Comparison of ENCODE assay signal across 8 mouse cellular contexts in genomic region chr10:68279516-68280501, GRCm38 (mm10). TPM values are rescaled to one million over a fixed set of nuclear protein-coding genes. Genes with fewer than 3 reads are reported as not detected.
A peak's percentile ranks its signal among the peaks of the same experiment; 100 is the strongest.
DNase-seq lines count a peak whose midpoint lies in the region; ATAC-seq and TF ChIP-seq lines count a peak whose summit lies in the region.

No protein-coding gene starts in this region.

- peak; percentile 93 for DNase-seq in brain, adult 2 months (ENCODE audit: low read depth, low spot score)
- DNase-seq in heart, postnatal 0 days (ENCODE audit: low spot score), result peak; percentile 82
- peak; percentile 71 to 83 for DNase-seq in kidney, postnatal 4 days
- DNase-seq in liver, postnatal 0 days, result peak; percentile 70
- peak; percentile 41 to 59 for DNase-seq in thymus, adult 18-20 months

- TF ChIP-seq CTCF in heart, postnatal 0 days (IDR thresholded peaks at IDR 0.05; ENCODE audit: low read depth), result no peak
- TF ChIP-seq CTCF in liver, postnatal 0 days (IDR thresholded peaks at IDR 0.05; ENCODE audit: low read depth), result no peak

- H3K9me3 ChIP-seq in forebrain, embryonic 13.5 days (replicated peaks), result no peaks in the 10 kb centered on the region
- H3K9me3 ChIP-seq in heart, postnatal 0 days (replicated peaks; ENCODE audit: control insufficient read depth, low read length), result no peaks in the 10 kb centered on the region
- H3K9me3 ChIP-seq in liver, postnatal 0 days (ENCODE audit: low read length), result no peaks in the 10 kb centered on the region
- H3K9me3 ChIP-seq in neural tube, embryonic 13.5 days, result no peaks in the 10 kb centered on the region

- no peaks in the 10 kb centered on the region for H3K27me3 ChIP-seq in forebrain, embryonic 13.5 days
- no peaks in the 10 kb centered on the region for H3K27me3 ChIP-seq in heart, postnatal 0 days (ENCODE audit: control insufficient read depth, insufficient read depth, low read length)
- H3K27me3 ChIP-seq in liver, postnatal 0 days (ENCODE audit: insufficient read depth, low read length), result no peaks in the 10 kb centered on the region
- no peaks in the 10 kb centered on the region for H3K27me3 ChIP-seq in neural tube, embryonic 13.5 days

- H3K4me3 ChIP-seq in forebrain, embryonic 13.5 days, result peak overlapping the region; percentile 66
- peak overlapping the region; percentile 91 for H3K4me3 ChIP-seq in heart, postnatal 0 days (ENCODE audit: low read depth, low read length)
- peak overlapping the region; percentile 57 for H3K4me3 ChIP-seq in liver, postnatal 0 days (ENCODE audit: low read depth, low read length)
- H3K4me3 ChIP-seq in neural tube, embryonic 13.5 days, result peak overlapping the region; percentile 64

- H3K36me3 ChIP-seq in forebrain, embryonic 13.5 days (ENCODE audit: poor library complexity, severe bottlenecking), result no peaks in the 10 kb centered on the region
- no peaks in the 10 kb centered on the region for H3K36me3 ChIP-seq in heart, postnatal 0 days (replicated peaks; ENCODE audit: control insufficient read depth, insufficient read depth, low read length)
- no peaks in the 10 kb centered on the region for H3K36me3 ChIP-seq in liver, postnatal 0 days (replicated peaks; ENCODE audit: insufficient read depth, low read length)
- no peaks in the 10 kb centered on the region for H3K36me3 ChIP-seq in neural tube, embryonic 13.5 days

- ATAC-seq in CD4-positive, CD25-positive, alpha-beta regulatory T cell, adult 4 months, result peak; percentile 18
- peak; percentile 14; the same call in 1 of the 2 replicates for ATAC-seq in forebrain, embryonic 13.5 days
- ATAC-seq in heart, postnatal 0 days (ENCODE audit: insufficient read depth, low read depth), result no peak
- no peak for ATAC-seq in liver, postnatal 0 days
- peak; percentile 28; the same call in 1 of the 2 replicates for ATAC-seq in neural tube, embryonic 13.5 days (ENCODE audit: low read depth)

- peak overlapping the region; percentile 57 for H3K27ac ChIP-seq in forebrain, embryonic 13.5 days
- H3K27ac ChIP-seq in heart, postnatal 0 days (ENCODE audit: low read depth), result peak overlapping the region; percentile 92
- peak overlapping the region; percentile 48 for H3K27ac ChIP-seq in liver, postnatal 0 days (ENCODE audit: low read depth)
- peak overlapping the region; percentile 92 for H3K27ac ChIP-seq in neural tube, embryonic 13.5 days (replicated peaks)

- peak overlapping the region; percentile 71 for H3K9ac ChIP-seq in forebrain, embryonic 13.5 days
- H3K9ac ChIP-seq in heart, postnatal 0 days (replicated peaks; ENCODE audit: low read depth, low read length), result peak overlapping the region; percentile 82
- peak overlapping the region; percentile 66 for H3K9ac ChIP-seq in liver, postnatal 0 days (replicated peaks)
- H3K9ac ChIP-seq in neural tube, embryonic 13.5 days, result peak overlapping the region; percentile 84

- under 1% methylated on average over 41 of the region's 41 CpGs for WGBS in forebrain, embryonic 13.5 days
- under 1% methylated on average over 41 of the region's 41 CpGs for WGBS in heart, postnatal 0 days
- under 1% methylated on average over 41 of the region's 41 CpGs for WGBS in liver, postnatal 0 days (ENCODE audit: insufficient replicate concordance)
- WGBS in neural tube, embryonic 13.5 days, result under 1% methylated on average over 41 of the region's 41 CpGs

- TF ChIP-seq EP300 in heart, postnatal 0 days (IDR thresholded peaks at IDR 0.05; ENCODE audit: low read depth), result no peak
- TF ChIP-seq EP300 in liver, postnatal 0 days (IDR thresholded peaks at IDR 0.05; ENCODE audit: low read depth), result peak; percentile 25; the same call in 1 of the 2 replicates

- H3K4me1 ChIP-seq in forebrain, embryonic 13.5 days, result peaks cover 61% of the 10 kb centered on the region
- no peaks in the 10 kb centered on the region; the same call in 1 of the 2 replicates for H3K4me1 ChIP-seq in heart, postnatal 0 days (ENCODE audit: control insufficient read depth, insufficient read depth)
- H3K4me1 ChIP-seq in liver, postnatal 0 days (ENCODE audit: insufficient read depth), result peaks cover 11% of the 10 kb centered on the region
- peaks cover 48% of the 10 kb centered on the region for H3K4me1 ChIP-seq in neural tube, embryonic 13.5 days (replicated peaks)

- peak overlapping the region; percentile 96 for H3K4me2 ChIP-seq in forebrain, embryonic 13.5 days
- peak overlapping the region; percentile 96 for H3K4me2 ChIP-seq in heart, postnatal 0 days (ENCODE audit: low read depth, low read length)
- H3K4me2 ChIP-seq in liver, postnatal 0 days (ENCODE audit: low read depth, low read length), result peak overlapping the region; percentile 84
- peak overlapping the region; percentile 93 for H3K4me2 ChIP-seq in neural tube, embryonic 13.5 days

RNA-seq across cellular contexts. Expression of gene Arid5b, which starts 1.3 kb away (rescaled TPM):
- 10 to 100 TPM; 63.9 to 78.6 TPM for polyA plus RNA-seq in CD4-positive, CD25-positive, alpha-beta regulatory T cell, adult 4 months (2017; shearing (Covaris generic))
- polyA plus RNA-seq in forebrain, embryonic 13.5 days (2015; fragmentation: Nextera tagmentation; extraction: Ambion mirVana), result 12.6 and 15.2 TPM in 2 replicates
- 14.5 and 24.2 TPM in 2 replicates for total RNA-seq in heart, postnatal 0 days (2014; rRNA removed; ENCODE audit: low replicate concordance)
- 11.4 and 16.7 TPM in 2 replicates for polyA plus RNA-seq in heart, postnatal 0 days (2015; fragmentation: Nextera tagmentation; extraction: Ambion mirVana)
- 8.1 and 12.2 TPM in 2 replicates for polyA plus RNA-seq in liver, postnatal 0 days (2015; fragmentation: Nextera tagmentation; extraction: Ambion mirVana)
- polyA plus RNA-seq in neural tube, embryonic 13.5 days (2015; fragmentation: Nextera tagmentation; extraction: Ambion mirVana), result 21.5 and 22.3 TPM in 2 replicates

Comparison
In these comparisons a context has a peak if more than half of its experiments do, and no peak if none do; other contexts are left out.
1. ATAC-seq: peak in CD4-positive, CD25-positive, alpha-beta regulatory T cell, adult 4 months (single experiment), forebrain, embryonic 13.5 days (single experiment) and neural tube, embryonic 13.5 days (single experiment); none in heart, postnatal 0 days (single experiment) and liver, postnatal 0 days (single experiment).
2. Peak in every context shown above with its lines, with median percentiles within 50 percentile points of each other: DNase-seq, H3K27ac ChIP-seq, H3K4me2 ChIP-seq, H3K4me3 ChIP-seq and H3K9ac ChIP-seq.